Mouse (Mus musculus) ZHBTc4 (cell line): Measurements from ENCODE around the gene Angptl2.
A peak's percentile ranks its signal among the peaks of the same experiment; 100 is the strongest.

Source experiments
- DNase-seq: peaks from one replicate; pipeline ENCODE4 v3.0.0-alpha.2; 2011; ENCODE audit warnings: low read depth, low spot score

Gene Angptl2

DNA sequence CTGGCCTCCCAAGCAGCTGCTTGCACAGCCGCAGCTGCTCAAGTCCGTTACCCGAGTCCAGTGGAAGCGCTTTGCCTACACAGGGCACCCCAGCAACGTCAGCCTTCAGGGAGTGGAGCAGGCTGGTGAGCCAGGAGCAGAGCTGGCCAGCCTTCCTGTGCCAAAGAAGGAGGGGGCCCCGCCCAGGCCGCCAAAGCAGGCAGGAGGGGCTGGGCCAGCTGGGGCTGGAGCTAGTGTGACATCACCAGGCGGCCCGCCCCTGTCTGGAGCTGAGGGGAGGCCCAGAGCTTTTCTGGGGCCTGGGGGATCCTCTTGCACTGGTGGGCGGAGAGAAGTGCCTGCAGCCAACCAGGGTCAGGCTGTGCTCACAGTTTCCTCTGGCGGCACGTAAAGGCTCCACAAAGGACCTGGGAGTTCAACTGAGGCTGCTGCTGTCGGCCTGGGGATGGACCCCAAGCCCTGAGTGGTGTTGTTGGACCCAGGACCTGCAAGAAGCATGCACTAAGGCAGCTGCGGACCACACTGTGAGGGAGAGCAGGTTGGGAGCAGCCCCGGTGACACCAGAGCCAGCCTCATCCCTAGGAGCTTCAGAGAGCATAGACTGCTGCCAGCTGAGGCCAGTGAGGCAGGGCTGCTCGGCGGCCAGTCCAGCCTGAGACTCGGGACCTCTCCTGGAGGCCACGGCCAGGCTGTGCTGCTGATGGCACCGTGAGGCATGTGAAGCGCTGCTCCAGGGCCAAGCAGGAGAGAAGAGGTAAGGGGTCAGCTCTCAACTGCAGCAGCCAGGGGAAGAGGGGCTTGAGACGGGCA is at the start of gene Angptl2:
Gene Angptl2, plus strand, starts transcription at position 370 of the 810 bp plus-strand sequence.
- peak; percentile 89 for DNase-seq

DNA sequence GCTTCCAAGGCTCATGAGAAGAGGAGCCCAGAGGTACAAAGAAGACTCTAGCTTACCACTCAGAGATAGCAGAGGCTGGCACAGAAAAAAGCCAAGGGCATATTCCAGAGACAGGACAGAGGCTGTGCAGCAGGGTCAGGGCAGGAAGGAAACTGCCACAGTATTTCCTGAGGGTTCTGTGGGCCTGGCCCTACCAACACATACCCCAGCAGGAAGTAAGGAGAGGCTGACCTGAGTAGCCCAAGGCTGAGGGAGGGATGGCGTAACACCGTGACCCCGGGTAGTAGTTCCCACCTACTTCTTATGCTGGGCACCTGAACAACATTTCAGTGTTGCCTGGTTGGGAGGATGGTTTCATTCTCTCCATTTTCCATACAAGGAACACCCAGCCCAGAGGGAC is 48.8 kb upstream of the Angptl2 start:
- no peak for DNase-seq

DNA sequence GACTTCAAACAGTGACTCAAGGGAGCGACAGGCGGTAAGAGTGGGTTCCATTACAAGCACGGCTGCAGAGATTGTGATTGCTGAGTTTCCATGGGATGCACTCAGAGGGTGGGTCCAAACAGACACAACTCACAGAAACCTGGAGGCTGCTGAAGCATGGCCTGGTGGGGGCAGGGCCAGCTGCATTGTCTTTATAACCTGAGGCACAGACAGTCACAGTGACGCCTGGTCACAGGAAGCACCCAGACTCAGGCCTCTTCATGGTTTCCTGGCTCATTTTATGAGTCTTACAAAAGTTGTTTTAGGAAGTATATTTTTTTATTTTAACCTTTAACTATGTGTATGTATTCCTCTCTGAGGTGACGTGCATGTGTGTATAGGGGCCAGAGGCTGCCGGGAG is 46.4 kb upstream of the Angptl2 start:
- peak; percentile 21 for DNase-seq

DNA sequence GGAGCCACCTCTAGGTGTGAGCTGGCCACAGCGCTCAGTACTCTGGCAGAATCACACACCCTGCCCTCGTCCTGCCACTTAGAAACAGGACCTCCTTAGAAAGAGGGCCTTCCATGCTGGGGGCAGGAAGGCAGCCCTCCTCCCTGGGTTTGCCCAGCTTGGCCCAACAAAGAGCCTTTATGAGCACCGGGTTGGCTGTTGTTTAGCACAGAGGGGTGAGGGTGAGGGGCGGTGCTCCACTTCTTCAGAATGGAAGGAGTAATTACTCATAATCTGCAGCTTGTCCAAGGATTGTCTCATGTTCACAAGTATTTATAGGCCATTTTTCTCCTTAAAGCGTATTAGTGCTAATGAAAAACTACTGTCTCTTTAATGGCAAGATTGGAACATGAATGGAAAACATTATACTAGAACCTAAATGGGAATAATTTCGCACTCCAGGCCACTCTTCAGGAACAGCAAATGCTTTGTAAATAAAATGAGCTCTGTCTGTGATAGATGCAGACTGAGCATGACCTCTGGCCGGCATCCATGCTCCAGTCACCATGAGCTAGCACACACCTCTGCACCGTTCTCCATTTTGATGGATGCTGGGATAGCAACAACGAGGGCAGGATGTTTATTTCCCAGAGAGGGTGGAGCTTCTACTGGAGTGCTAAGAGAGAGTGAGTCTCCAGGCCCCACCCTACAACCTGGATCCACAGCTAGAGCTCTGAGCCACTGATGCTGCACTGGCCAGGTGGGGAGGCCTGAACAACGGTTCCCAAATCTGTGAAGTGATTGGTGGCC is 44.9 kb upstream of the Angptl2 start:
- no peak for DNase-seq

DNA sequence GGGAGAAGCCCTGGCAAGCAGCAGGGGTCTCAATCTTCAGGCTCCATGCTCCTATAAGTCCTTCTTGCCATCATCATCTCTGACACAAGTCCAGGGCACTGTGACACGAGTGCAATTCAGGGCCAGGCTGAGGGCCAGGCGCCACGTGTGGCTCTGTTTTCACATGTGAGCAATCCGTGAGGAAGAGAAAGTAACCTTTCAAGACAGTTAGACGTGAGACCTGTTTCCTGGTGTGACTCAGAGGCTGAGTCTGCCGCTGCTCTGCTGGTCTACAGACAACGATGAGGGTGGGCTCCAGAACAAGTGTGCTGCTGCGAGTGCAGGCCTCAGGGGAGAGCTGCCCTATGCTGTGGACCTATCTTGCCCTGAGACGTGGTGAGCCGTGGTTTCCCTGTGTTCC is 42.7 kb upstream of the Angptl2 start:
- DNase-seq: no peak

DNA sequence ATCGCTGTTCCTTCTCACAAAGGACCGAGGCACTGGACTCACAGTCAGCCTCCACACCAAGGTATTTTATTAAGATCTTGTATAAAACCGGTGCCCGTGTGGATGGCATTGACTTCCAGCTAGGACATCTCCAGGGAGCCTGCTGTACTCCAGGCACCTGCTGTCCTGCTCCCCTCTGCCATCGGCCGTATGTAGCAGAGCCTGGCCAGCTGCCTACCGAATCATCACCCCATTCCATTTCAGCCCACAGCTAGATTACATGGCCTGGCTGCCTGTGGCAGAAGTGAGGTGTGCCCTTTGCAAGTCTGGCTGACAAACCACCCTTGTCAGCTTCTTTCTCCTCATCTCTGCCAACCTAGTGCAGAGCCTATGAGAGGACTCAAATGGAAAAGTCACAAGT is 42.2 kb upstream of the Angptl2 start:
- no peak for DNase-seq

DNA sequence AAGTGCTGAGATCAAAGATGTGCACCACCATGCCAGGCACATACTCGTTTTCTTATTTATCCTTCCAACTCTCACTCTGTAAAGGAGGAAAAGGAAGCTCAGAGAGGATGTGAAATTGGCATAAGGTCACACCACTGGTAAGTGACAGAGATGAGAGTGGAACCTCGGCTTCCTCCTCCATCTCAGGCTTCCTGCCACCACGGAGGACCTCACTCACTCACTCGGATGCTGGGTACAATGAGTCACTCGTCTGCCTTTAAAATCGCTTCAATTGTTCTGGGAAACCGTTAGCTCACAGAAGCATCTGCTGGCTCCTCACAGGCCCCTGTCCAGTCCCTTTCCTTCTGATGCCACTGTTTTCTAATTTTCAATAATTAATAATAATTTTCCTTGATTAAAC is 39.4 kb upstream of the Angptl2 start:
- no peak for DNase-seq

DNA sequence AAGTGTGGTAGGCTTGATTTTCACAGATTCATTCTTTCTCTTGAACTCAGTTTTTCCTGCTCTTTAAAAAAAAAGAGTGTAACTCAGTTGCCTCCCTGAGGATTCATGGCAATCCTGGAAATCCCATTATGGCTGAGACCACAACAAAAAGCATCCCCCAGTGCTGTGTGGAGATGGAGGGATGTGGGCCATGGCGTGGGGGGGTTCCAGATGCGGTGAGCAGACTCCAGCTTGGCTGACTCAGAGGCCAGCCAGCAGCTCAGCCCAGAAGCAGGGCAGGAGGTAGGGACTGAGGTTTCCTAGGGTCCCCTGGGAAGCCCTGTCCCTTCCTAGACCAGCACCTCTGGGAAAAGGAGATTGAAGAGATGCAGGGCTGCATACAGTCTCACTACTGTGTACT is 38.9 kb upstream of the Angptl2 start:
- DNase-seq: no peak

DNA sequence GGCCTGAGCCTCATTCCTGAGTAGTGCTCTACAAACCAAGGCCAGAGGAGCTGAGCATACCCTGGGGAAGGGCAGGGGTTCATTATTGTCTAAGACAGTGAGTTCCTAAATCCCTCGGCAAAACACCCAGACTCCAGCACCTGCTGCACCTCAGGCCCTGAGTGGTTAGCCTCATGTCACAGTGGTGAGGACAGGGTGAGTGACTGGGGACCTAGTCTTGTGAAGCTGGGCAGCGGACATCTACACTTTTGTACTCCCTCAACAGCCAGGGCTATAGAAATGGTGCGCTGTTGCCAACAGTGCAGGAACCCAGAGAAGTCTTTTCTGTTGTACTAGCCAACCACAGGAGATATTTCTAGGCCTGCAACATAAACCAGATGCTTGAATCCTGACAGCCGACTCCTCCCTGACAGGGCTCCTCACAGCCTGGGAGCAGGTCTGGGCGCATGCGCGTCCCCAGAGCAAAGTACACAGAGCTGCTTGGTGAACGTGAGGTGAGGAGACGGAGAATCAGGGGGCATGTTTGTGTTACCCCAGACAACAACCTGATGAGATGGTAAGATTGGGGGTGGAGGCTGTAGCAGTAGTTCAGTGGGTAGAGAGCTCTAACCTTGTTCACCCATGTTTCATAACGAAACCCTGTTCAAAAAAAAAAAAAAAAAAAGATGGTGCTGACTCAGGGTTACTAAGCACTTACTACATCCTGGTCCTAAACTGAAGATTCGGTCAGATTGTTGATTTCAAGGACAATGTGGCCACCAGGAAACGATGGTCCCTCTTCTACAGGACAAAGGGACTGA is 38.2 kb upstream of the Angptl2 start:
- DNase-seq: no peak

DNA sequence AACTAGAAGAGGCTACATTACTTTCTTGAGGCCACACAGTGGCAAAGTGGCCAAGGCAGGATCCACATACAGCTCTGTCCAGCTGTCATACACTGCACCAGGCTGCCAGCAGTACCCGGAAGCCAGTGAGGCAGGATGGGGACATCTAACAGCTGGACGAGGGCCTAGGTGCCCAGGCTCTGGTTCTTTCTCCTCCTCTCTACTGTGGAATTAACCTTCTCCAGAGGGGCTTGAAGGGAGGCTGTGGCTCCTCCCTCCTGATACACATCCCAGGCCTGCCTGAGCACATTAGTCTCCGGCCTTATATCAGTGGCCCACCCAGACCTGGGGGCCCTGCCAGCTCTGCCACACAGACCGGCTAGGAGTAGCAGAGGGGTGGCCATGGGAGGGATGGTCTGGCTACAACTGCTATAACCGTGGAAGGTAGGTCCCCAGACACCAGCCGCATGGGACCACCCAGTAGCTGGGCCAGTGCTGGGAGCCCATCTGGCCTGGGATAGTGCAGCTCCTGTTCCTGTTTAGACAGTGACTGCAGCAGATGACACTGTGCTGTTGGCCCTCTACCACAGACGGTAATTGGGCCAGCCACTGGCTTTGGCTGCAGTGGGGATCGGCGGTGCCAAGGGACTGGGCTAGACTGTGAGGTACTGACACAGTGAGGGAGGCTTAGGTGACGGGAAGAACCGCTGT is 37.5 kb upstream of the Angptl2 start:
- DNase-seq: peak; percentile 16

DNA sequence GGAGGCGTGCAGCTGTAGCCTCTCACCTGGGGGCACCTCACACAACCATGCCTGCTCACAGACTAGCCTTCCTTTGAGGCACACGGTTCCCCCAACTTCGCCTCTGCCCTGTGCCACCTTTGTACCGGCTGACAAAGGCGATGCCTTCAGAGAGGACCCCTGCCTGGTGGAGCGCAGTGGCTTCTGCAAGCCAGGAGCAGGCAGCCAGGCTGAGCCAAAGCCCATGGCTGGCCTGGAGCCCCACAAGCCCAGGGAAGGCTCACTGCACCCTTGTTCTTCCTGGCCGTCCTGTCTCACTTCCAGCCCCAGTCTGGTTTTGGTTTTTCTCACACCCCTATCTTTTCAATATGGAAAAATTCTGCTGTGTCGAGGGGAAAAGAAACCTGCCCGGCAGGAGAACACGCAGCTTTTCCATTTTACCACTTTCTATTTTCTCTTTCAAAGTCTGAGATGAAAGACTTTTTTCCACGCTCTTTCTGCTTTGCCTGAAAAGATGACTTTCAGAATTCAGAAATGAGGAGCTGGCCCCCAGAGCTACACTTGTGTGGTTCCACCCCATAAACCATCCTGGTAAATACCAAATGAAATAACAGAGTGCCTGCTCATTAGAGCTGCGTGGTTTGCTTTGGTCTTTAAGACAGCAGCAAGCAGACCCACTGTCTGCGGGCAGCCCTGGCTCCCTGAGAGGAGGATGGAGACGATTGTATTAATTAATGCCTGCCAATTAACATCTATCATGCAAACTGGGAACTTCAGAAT is 36.5 kb upstream of the Angptl2 start:
- DNase-seq: no peak

DNA sequence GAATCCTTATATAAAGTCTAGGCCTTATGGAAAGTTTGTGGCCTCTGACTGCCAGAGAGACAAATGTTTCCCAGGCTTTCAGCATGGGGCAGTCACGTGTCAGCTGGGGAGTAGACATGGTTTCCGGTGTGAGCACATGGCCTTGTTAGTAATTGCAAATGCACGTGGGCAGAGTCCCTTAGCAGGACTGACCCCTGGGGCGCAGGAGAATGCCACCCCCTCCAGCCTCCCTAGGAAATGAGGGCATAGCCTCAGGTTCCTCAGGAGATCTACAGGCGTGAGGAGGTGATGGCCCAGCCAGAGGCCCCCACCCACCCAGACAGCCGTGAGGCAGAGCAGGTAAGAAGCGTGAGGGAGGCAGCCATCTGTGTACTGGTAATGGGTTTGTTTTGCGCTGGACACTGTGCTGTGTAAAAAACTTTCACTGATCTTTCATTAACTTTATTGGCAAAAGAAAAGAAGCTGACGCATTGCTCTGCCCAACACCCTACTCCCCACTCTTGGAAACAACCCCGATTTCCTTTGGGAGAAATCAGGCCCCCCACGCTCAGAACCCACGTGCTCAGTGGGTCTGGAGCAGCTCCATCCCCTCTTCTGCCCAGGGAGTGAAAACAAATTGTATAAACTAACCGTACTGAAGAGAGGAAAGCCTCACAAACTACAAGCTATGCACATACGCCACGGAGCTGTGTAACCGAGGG is 35.8 kb upstream of the Angptl2 start:
- DNase-seq: peak; percentile 20

DNA sequence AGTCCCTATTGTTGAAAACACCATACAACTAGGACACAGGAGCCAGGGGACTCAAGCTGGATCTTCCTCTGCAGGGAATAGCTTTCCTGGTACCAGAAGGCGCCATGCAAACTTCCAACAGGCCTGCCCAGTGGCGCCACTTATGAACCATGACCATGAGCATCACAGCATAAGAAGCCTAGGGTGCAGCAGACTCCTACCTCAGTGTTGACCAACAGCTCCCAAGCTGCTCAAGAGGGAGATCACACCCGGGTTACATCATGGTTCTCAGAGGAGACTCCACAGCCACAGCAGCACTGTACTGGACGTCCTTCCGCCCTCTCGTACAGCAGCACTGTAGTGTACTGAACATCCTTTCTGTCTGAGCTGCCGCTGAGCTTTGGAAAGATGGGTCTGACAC is 32.5 kb upstream of the Angptl2 start:
- no peak for DNase-seq

DNA sequence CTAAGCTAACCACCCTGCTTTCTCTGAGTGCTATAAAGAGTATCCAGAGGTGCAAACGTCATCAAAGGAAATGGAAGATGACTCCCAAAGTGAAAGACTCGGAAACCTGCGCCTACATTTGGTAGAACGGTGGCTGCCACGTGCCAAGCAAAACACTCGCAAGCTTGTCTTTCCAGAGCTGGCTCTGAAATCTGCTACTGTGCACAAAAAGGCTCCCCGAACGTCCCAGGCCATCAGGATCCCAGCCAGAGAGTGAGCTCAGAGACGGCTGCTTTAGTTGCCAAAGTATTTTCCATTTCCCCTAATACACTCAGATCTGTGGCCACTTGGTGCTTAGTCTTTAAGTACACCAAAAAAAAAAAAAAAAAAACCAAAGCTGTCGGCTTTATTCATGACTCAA is 31.2 kb upstream of the Angptl2 start:
- no peak for DNase-seq

DNA sequence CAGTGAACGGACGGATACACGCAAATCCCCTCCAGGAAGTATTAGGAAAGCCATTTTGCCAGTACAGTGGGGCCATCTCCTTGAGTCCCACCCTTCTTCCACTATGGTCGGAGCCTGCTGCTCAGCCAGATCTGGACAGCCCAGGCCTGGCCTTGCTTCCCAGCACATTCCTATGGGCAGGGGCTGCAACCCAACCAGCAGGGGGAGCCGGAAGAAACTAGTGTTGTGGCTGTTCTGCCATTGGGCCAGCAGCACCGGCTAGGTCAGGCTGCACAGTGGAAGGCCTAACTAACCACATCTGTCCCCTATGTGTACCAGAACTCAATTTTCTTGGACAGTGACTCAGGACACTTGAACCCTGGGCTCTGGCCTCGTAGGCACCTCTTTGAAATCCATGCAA is 30.6 kb upstream of the Angptl2 start:
- DNase-seq: peak; percentile 46

DNA sequence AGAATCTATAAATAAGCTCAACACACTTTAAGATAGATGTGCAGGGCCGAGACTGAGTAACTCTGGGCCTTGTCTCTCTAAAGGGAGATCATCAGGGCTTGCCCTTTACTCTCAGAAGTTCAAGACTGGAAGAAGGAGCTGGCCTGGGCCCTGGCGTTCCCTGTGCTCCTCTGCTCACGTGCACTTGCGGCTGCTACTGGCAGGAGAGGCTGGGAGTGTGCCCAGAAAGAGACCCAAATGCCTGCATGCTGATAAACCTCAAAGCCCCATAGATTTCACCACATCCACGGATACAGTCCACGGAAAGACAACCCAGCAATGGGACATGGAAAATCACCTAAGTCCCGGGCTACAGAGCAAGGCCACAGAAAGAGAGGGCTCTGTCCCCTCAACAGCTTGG is 29.4 kb upstream of the Angptl2 start:
- DNase-seq: no peak

DNA sequence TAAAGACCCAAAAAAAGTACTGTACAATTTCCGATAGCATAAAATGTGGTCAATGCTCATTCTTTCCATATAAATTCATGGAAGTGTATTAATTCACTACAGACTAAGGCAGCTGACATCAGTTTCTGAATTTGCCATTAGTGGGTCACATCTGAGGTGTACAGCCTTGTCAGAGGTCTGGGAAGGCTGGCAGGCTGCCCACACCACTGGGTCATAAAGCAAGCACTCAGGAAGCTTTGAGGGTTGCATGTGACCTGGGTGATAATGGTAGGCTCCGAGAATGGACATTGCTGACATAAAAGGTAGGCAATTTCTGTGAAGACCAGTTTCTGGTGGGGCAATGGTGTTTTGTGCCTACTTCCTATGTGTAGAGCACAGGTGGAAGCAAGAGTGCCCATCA is 28.0 kb upstream of the Angptl2 start:
- no peak for DNase-seq

DNA sequence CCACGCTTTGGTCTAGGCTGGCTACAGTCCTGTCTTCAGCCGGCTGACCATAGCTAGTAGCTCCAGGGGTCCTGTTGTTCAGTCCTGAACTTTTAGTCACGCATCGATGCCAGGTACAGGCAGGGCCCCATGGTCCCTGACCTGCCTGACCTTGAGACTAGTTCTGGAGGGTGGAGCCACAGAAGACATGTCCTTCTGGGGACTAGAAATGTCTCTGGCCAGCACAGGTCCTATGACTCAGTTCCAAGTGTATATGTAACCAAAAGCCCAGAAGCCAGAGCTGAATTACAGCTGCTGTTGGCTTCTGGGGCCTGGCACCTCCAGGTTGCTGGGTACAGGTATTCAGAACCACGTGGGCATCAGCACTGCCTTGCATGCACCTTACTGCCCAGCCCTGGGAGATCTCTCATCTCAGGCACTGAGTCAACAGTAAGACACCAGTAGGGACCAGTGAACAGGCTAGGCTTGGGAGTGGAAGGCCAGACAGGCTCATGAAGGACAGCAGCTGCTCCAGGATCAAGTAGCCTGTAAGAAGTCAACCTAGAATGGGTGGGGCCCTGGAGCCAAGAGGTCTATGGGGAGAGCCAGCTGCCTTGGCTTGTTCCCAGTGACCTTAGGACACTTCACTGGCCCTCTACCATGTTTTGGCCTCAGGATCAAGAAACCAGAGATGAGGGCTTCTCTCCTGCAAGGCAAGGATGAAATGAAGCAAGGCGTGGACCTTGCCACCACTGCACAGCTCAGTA is 26.8 kb upstream of the Angptl2 start:
- no peak for DNase-seq

DNA sequence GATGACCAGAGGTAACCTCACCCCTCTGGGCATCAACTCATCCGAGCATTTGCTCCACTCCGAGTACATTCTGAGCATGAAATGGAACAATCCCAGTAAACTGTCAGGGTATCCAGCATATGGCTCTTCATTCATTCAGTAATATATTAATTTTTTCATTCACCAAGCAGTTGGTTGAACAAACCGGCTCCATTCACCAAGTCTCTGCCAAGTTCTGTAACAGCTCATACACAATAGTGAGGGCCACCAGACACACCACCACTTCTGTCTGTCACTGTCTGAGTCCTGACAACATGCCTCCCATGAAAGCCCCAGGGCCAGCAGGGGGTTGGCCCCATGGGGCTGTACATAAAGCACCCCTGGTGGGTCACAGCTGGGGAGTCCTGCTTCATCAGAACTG is 25.9 kb upstream of the Angptl2 start:
- DNase-seq: peak; percentile 70
